Mouse (Mus musculus): ENCODE data around the gene Myrfl. TPM values are rescaled to one million over a fixed set of nuclear protein-coding genes. Genes with fewer than 3 reads are reported as not detected.
A peak's percentile ranks its signal among the peaks of the same experiment; 100 is the strongest.

Myrfl gene
- polyA plus RNA-seq, 1 experiment from 2014 or later = 0.05 TPM

GRCm38 (mm10) chr10:116802178-116802794 is 94.4 kb downstream of the Myrfl start:
- no peak overlapping the region for H3K9ac ChIP-seq
- H3K4me1 ChIP-seq = no peaks in the 10 kb centered on the region
- peak; percentile 57 for ATAC-seq
- H3K27ac ChIP-seq = peak overlapping the region; percentile 0; the same call in 1 of the 2 replicates
- WGBS = 36% methylated on average over 5 of the region's 5 CpGs
- H3K27me3 ChIP-seq = no peaks in the 10 kb centered on the region
- no peak overlapping the region for H3K4me3 ChIP-seq
- H3K4me2 ChIP-seq = no peak overlapping the region
- no peaks in the 10 kb centered on the region for H3K9me3 ChIP-seq (replicated peaks)
- H3K36me3 ChIP-seq (ENCODE audit: poor library complexity, severe bottlenecking) = no peaks in the 10 kb centered on the region

GRCm38 (mm10) chr10:116801281-116801680 is 95.4 kb downstream of the Myrfl start:
- H3K9me3 ChIP-seq (replicated peaks) = no peaks in the 10 kb centered on the region
- no peaks in the 10 kb centered on the region for H3K36me3 ChIP-seq (ENCODE audit: poor library complexity, severe bottlenecking)
- no peaks in the 10 kb centered on the region for H3K4me1 ChIP-seq
- no peak overlapping the region for H3K4me3 ChIP-seq
- peak overlapping the region; percentile 35 for H3K27ac ChIP-seq
- 57% methylated on average over 4 of the region's 4 CpGs for WGBS
- no peak overlapping the region for H3K4me2 ChIP-seq
- no peak overlapping the region for H3K9ac ChIP-seq
- no peaks in the 10 kb centered on the region for H3K27me3 ChIP-seq
- ATAC-seq = no peak

GRCm38 (mm10) chr10:116796066-116796465 is 100.7 kb downstream of the Myrfl start:
- Histone ChIP-seq H3K4me1 (no peaks in the 10 kb centered on the region), H3K4me2 (no peak overlapping the region), H3K27ac (no peak overlapping the region), H3K36me3 (ENCODE audit: poor library complexity, severe bottlenecking) (no peaks in the 10 kb centered on the region), H3K27me3 (no peaks in the 10 kb centered on the region), H3K9me3 (replicated peaks) (no peaks in the 10 kb centered on the region), H3K9ac (no peak overlapping the region), H3K4me3 (no peak overlapping the region)
- 50% methylated on average over 6 of the region's 6 CpGs for WGBS
- ATAC-seq = no peak

- H3K4me3 ChIP-seq = no peak overlapping the region
- H3K27ac ChIP-seq = no peak overlapping the region
- H3K9ac ChIP-seq = no peak overlapping the region
- H3K9me3 ChIP-seq (replicated peaks) = no peaks in the 10 kb centered on the region
- no peaks in the 10 kb centered on the region for H3K36me3 ChIP-seq (ENCODE audit: poor library complexity, severe bottlenecking)
- no peak for ATAC-seq
- no peaks in the 10 kb centered on the region for H3K4me1 ChIP-seq
- H3K4me2 ChIP-seq = no peak overlapping the region
- H3K27me3 ChIP-seq = no peaks in the 10 kb centered on the region
These were observed 107.6 kb downstream of the Myrfl start for GRCm38 (mm10) chr10:116789096-116789495.

GRCm38 (mm10) chr10:116788431-116788830 is 108.3 kb downstream of the Myrfl start:
- no peaks in the 10 kb centered on the region for H3K36me3 ChIP-seq (ENCODE audit: poor library complexity, severe bottlenecking)

GRCm38 (mm10) chr10:116784098-116784497 is 112.6 kb downstream of the Myrfl start:
- no peaks in the 10 kb centered on the region for H3K27me3 ChIP-seq
- H3K4me3 ChIP-seq = no peak overlapping the region
- ATAC-seq = no peak
- no peaks in the 10 kb centered on the region for H3K36me3 ChIP-seq (ENCODE audit: poor library complexity, severe bottlenecking)
- no peak overlapping the region for H3K27ac ChIP-seq
- H3K4me1 ChIP-seq = no peaks in the 10 kb centered on the region
- H3K4me2 ChIP-seq = no peak overlapping the region
- no peaks in the 10 kb centered on the region for H3K9me3 ChIP-seq (replicated peaks)
- no peak overlapping the region for H3K9ac ChIP-seq
- 89% methylated on average over 6 of the region's 6 CpGs for WGBS

More at GRCm38 (mm10) chr10:116788431-116788830, 108.3 kb downstream of the Myrfl start:
- Histone ChIP-seq H3K9me3 (replicated peaks) (no peaks in the 10 kb centered on the region), H3K27ac (no peak overlapping the region), H3K4me2 (no peak overlapping the region), H3K4me1 (no peaks in the 10 kb centered on the region), H3K4me3 (no peak overlapping the region), H3K9ac (no peak overlapping the region), H3K27me3 (no peaks in the 10 kb centered on the region)
- ATAC-seq = no peak

GRCm38 (mm10) chr10:116783020-116783419 is 113.7 kb downstream of the Myrfl start:
- Histone ChIP-seq H3K36me3 (ENCODE audit: poor library complexity, severe bottlenecking) (no peaks in the 10 kb centered on the region), H3K9ac (no peak overlapping the region), H3K4me3 (no peak overlapping the region), H3K9me3 (replicated peaks) (no peaks in the 10 kb centered on the region), H3K4me1 (no peaks in the 10 kb centered on the region), H3K27ac (no peak overlapping the region), H3K27me3 (no peaks in the 10 kb centered on the region), H3K4me2 (no peak overlapping the region)
- peak; percentile 4; the same call in 1 of the 2 replicates for ATAC-seq
- WGBS = 57% methylated on average over 4 of the region's 5 CpGs

- no peak overlapping the region for H3K9ac ChIP-seq
- H3K36me3 ChIP-seq (ENCODE audit: poor library complexity, severe bottlenecking) = no peaks in the 10 kb centered on the region
- H3K4me1 ChIP-seq = peaks cover 11% of the 10 kb centered on the region
- 92% methylated on average over 8 of the region's 8 CpGs for WGBS
- no peak overlapping the region for H3K4me2 ChIP-seq
- H3K9me3 ChIP-seq (replicated peaks) = no peaks in the 10 kb centered on the region
- H3K4me3 ChIP-seq = no peak overlapping the region
- no peak overlapping the region for H3K27ac ChIP-seq
- ATAC-seq = no peak
- no peaks in the 10 kb centered on the region for H3K27me3 ChIP-seq
These were observed 118.8 kb downstream of the Myrfl start for GRCm38 (mm10) chr10:116777947-116778346.

GRCm38 (mm10) chr10:116776846-116777245 is 119.9 kb downstream of the Myrfl start:
- 71% methylated on average over 14 of the region's 14 CpGs for WGBS
- Histone ChIP-seq H3K36me3 (ENCODE audit: poor library complexity, severe bottlenecking) (no peaks in the 10 kb centered on the region), H3K27ac (no peak overlapping the region), H3K4me2 (no peak overlapping the region), H3K4me3 (no peak overlapping the region), H3K4me1 (peaks cover 11% of the 10 kb centered on the region), H3K9me3 (replicated peaks) (no peaks in the 10 kb centered on the region), H3K9ac (no peak overlapping the region), H3K27me3 (no peaks in the 10 kb centered on the region)
- ATAC-seq = no peak

- H3K27me3 ChIP-seq = no peaks in the 10 kb centered on the region
- H3K9me3 ChIP-seq (replicated peaks) = no peaks in the 10 kb centered on the region
- H3K4me2 ChIP-seq = no peak overlapping the region
- H3K4me3 ChIP-seq = no peak overlapping the region
- H3K4me1 ChIP-seq = peaks cover 12% of the 10 kb centered on the region
- no peak overlapping the region for H3K27ac ChIP-seq
- H3K9ac ChIP-seq = no peak overlapping the region
- ATAC-seq = no peak
- no peaks in the 10 kb centered on the region for H3K36me3 ChIP-seq (ENCODE audit: poor library complexity, severe bottlenecking)
- WGBS = 63% methylated on average over 15 of the region's 15 CpGs
These were observed 122.6 kb downstream of the Myrfl start for GRCm38 (mm10) chr10:116773846-116774750.

- Histone ChIP-seq H3K9me3 (replicated peaks) (no peaks in the 10 kb centered on the region), H3K9ac (no peak overlapping the region), H3K4me1 (peaks cover 18% of the 10 kb centered on the region), H3K27ac (no peak overlapping the region), H3K4me2 (no peak overlapping the region), H3K36me3 (ENCODE audit: poor library complexity, severe bottlenecking) (no peaks in the 10 kb centered on the region), H3K27me3 (no peaks in the 10 kb centered on the region), H3K4me3 (no peak overlapping the region)
- WGBS = 83% methylated on average over 21 of the region's 21 CpGs
- ATAC-seq = no peak
These were observed 125.3 kb downstream of the Myrfl start for GRCm38 (mm10) chr10:116771215-116771935.

- H3K9me3 ChIP-seq (replicated peaks) = no peaks in the 10 kb centered on the region
- H3K36me3 ChIP-seq (ENCODE audit: poor library complexity, severe bottlenecking) = no peaks in the 10 kb centered on the region
- peak; percentile 55; the same call in 1 of the 2 replicates for ATAC-seq
- peak overlapping the region; percentile 10; the same call in 1 of the 2 replicates for H3K4me2 ChIP-seq
- no peak overlapping the region for H3K9ac ChIP-seq
- H3K27me3 ChIP-seq = no peaks in the 10 kb centered on the region
- H3K27ac ChIP-seq = no peak overlapping the region
- H3K4me3 ChIP-seq = no peak overlapping the region
- peaks cover 7% of the 10 kb centered on the region for H3K4me1 ChIP-seq
- 63% methylated on average over 13 of the region's 13 CpGs for WGBS
These were observed 128.1 kb downstream of the Myrfl start for GRCm38 (mm10) chr10:116768642-116769041.
